Comparison of ENCODE assay signal across 8 mouse cellular contexts in genomic region chr5:65130528-65131210, GRCm38 (mm10). TPM values are rescaled to one million over a fixed set of nuclear protein-coding genes. Genes with fewer than 3 reads are reported as not detected.
DNase-seq lines count a peak whose midpoint lies in the region; ATAC-seq and TF ChIP-seq lines count a peak whose summit lies in the region.

No protein-coding gene starts in this region.

- peaks cover 14% of the 10 kb centered on the region for H3K27me3 ChIP-seq in E14TG2a.4 (ENCODE audit: insufficient read depth, low read length)
- H3K27me3 ChIP-seq in forebrain, embryonic 11.5 days (ENCODE audit: control insufficient read depth, insufficient read depth, low read length) = no peaks in the 10 kb centered on the region
- H3K27me3 ChIP-seq in neural tube, embryonic 13.5 days = no peaks in the 10 kb centered on the region

- H3K36me3 ChIP-seq in E14TG2a.4 (ENCODE audit: insufficient read depth, low read length) = no peaks in the 10 kb centered on the region
- H3K36me3 ChIP-seq in forebrain, embryonic 11.5 days (ENCODE audit: control insufficient read depth, insufficient read depth, low read length) = no peaks in the 10 kb centered on the region
- H3K36me3 ChIP-seq in neural tube, embryonic 13.5 days = no peaks in the 10 kb centered on the region

- ATAC-seq in forebrain, embryonic 11.5 days (replicated peaks; ENCODE audit: low FRiP score) = peak; percentile 94
- ATAC-seq in neural tube, embryonic 13.5 days (ENCODE audit: low read depth) = peak; percentile 93

- H3K9ac ChIP-seq in forebrain, embryonic 11.5 days (ENCODE audit: low read length) = peak overlapping the region; percentile 73
- H3K9ac ChIP-seq in neural tube, embryonic 13.5 days = peak overlapping the region; percentile 80

- peak overlapping the region; percentile 58 for H3K4me2 ChIP-seq in forebrain, embryonic 11.5 days (ENCODE audit: low read depth, low read length, severe bottlenecking)
- H3K4me2 ChIP-seq in neural tube, embryonic 13.5 days = peak overlapping the region; percentile 66

- TF ChIP-seq CTCF in E14TG2a.4 (conservative IDR thresholded peaks at IDR 0.05; ENCODE audit: low read length) = no peak

- DNase-seq in cerebellum, adult 9-10 months = peak; percentile 22
- DNase-seq in cerebellum, adult 11-12 months = no peak
- DNase-seq in forebrain, embryonic 11.5 days (ENCODE audit: low spot score) = peak; percentile 79
- DNase-seq in layer of hippocampus, postnatal 14 days (ENCODE audit: low spot score in 2 of 2) = peak; percentile 57 to 79
- DNase-seq in ovary, adult 18-20 months (ENCODE audit: low spot score) = no peak
- DNase-seq in thymus, adult 18-20 months = no peak

- WGBS in forebrain, embryonic 11.5 days = under 1% methylated on average over 12 of the region's 12 CpGs
- under 1% methylated on average over 12 of the region's 12 CpGs for WGBS in neural tube, embryonic 13.5 days

- peak overlapping the region; percentile 75 for H3K4me3 ChIP-seq in E14TG2a.4 (replicated peaks; ENCODE audit: low read length)
- peak overlapping the region; percentile 54 for H3K4me3 ChIP-seq in forebrain, embryonic 11.5 days (ENCODE audit: low read depth, low read length)
- peak overlapping the region; percentile 58 for H3K4me3 ChIP-seq in neural tube, embryonic 13.5 days

- H3K9me3 ChIP-seq in E14TG2a.4 (ENCODE audit: low read length) = no peaks in the 10 kb centered on the region
- no peaks in the 10 kb centered on the region for H3K9me3 ChIP-seq in forebrain, embryonic 11.5 days (ENCODE audit: control insufficient read depth, low read length)
- H3K9me3 ChIP-seq in neural tube, embryonic 13.5 days = no peaks in the 10 kb centered on the region

- H3K4me1 ChIP-seq in E14TG2a.4 (replicated peaks; ENCODE audit: low read depth, low read length) = peaks cover 21% of the 10 kb centered on the region
- peaks cover 7% of the 10 kb centered on the region; the same call in 1 of the 2 replicates for H3K4me1 ChIP-seq in forebrain, embryonic 11.5 days (replicated peaks; ENCODE audit: control insufficient read depth, insufficient read depth, low read length)
- H3K4me1 ChIP-seq in neural tube, embryonic 13.5 days (replicated peaks) = peaks cover 22% of the 10 kb centered on the region

- H3K27ac ChIP-seq in forebrain, embryonic 11.5 days (ENCODE audit: low read depth, low read length) = peak overlapping the region; percentile 78
- peak overlapping the region; percentile 81 for H3K27ac ChIP-seq in neural tube, embryonic 13.5 days (replicated peaks)

RNA-seq across cellular contexts. Expression of gene Klhl5, which starts 23.3 kb away (rescaled TPM):
- polyA plus RNA-seq in forebrain, embryonic 11.5 days (2014; fragmentation: Nextera tagmentation; extraction: Ambion mirVana) = 42.2 and 42.8 TPM in 2 replicates
- 10 to 100 TPM; 79.0 to 87.6 TPM for total RNA-seq in layer of hippocampus, postnatal 14 days (2021)
- 55.8 and 60.8 TPM in 2 replicates for polyA plus RNA-seq in neural tube, embryonic 13.5 days (2015; fragmentation: Nextera tagmentation; extraction: Ambion mirVana)

RNA-seq across cellular contexts. Expression of gene Tmem156, which starts 38.7 kb away (rescaled TPM):
- 0.21 TPM in 1 of 2 replicates, not detected in the other for polyA plus RNA-seq in forebrain, embryonic 11.5 days (2014; fragmentation: Nextera tagmentation; extraction: Ambion mirVana)
- total RNA-seq in layer of hippocampus, postnatal 14 days (2021) = under 1 TPM; 0.36 to 0.48 TPM
- polyA plus RNA-seq in neural tube, embryonic 13.5 days (2015; fragmentation: Nextera tagmentation; extraction: Ambion mirVana) = not detected in 2 replicates

Comparison
In these comparisons a context has a peak if more than half of its experiments do, and no peak if none do; other contexts are left out.
1. DNase-seq: peak in cerebellum, adult 9-10 months (single experiment), forebrain, embryonic 11.5 days (single experiment) and layer of hippocampus, postnatal 14 days (2 of 2); none in cerebellum, adult 11-12 months (single experiment), ovary, adult 18-20 months (single experiment) and thymus, adult 18-20 months (0 of 2).
2. Peak in every context shown above with its lines, with median percentiles within 50 percentile points of each other: H3K4me3 ChIP-seq.